Mouse (Mus musculus): Measurements from ENCODE around the gene Ece1. TPM values are rescaled to one million over a fixed set of nuclear protein-coding genes. Genes with fewer than 3 reads are reported as not detected.
"Not testable (repeated sequence)": the region's sequence is repeated elsewhere in the genome, so short reads cannot be mapped to it uniquely, and the experiment has no call there.

The Ece1 gene
- total RNA-seq, 4 experiments from 2014 or later = 47.2 to 63.1 (median 53.9) TPM

DNA sequence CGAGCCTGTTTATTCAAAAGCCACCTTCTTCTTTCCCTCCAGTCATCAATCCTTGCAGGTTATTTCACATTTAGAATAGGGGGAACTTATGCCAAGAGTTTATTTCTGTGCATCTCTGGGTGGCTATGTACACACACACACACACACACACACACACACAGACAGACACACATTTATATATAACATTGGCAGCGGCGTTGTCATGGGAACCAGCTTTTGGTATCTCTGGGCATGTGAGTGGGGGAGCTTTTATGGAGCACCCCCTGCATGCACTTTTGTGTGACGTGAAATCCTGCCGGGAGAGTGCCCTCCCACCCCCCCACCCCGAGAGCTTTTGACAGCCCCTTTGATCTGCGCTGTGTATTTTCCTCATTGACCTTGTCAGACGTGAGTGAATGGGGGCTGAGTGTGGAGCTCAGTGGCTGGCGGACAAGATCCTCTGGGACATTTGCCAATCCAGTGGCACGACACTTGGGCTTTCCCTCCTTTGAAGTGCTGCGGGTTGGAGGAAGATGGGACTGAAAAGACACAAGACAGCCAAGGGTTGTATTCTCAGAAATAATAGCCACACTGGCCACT lies 117.1 kb downstream of the Ece1 start:
- DNase-seq (ENCODE audit: low spot score in 2 of 2) = not testable (repeated sequence)

- no peak for DNase-seq (ENCODE audit: low spot score in 2 of 2)
Observed at GRCm38 (mm10) chr4:137982869-137983268, 120.8 kb downstream of the Ece1 start.

DNA sequence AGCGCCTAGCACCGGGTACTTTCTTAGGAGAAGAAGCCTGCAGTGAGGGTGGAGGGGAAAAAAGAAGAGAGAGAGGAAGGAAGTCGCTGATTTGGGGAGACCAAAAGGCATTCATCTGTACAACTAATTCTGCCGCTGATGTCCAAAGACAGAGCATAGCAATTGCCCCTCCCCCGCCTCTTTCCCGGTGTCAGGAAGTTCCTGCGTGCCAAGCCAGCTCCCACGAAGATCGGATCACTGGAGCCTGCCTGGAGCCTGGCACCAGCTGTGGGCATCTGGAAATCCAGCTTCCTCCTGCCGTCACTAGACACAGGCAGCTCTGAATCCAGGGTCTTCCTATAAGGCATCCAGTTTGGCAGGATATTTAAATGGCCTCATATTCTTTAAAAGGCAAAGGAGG lies 122.2 kb downstream of the Ece1 start:
- DNase-seq (ENCODE audit: low spot score in 2 of 2) = no peak

DNA sequence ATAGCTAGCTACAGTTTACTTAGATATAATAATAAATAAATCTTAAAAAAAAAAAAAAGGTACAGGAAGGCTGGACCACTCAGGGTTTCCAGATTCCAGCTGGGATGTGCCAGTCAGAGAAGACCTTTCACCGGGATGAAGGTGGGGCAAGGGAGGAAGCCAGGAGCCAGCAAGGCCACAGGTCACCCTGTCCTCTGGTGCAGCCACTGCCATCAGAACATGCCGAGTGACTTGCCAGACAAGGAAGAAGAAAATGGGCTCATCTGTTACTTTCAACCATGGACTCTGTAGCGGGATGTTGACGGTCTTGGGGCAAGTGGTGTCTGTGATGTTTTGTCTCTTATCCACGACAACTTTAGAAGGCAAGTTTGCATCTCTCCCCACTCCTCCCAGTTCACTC lies 122.7 kb downstream of the Ece1 start:
- DNase-seq (ENCODE audit: low spot score in 2 of 2) = no peak

DNA sequence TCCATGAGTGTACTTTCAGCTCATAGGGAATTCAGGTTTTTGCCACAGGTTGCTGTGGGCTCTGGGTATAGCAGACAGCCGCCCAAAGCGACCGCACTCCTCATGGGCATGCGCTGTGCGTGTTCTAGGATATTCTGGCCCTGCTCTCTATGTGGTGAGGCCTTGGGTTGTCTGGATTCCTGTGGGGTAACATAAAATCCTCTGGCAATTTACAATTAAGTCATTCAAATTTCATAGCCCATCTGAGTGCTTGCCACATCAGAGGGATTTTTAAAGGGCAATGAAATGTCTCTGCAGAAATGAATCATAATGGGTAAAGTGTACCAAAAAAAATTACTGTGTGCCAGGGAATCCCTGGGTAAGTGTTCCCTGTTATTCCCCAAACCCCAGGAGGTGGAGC lies 127.4 kb downstream of the Ece1 start:
- DNase-seq (ENCODE audit: low spot score in 2 of 2) = no peak

GRCm38 (mm10) chr4:137990433-137990832 lies 128.4 kb downstream of the Ece1 start:
- no peak for DNase-seq (ENCODE audit: low spot score in 2 of 2)

DNA sequence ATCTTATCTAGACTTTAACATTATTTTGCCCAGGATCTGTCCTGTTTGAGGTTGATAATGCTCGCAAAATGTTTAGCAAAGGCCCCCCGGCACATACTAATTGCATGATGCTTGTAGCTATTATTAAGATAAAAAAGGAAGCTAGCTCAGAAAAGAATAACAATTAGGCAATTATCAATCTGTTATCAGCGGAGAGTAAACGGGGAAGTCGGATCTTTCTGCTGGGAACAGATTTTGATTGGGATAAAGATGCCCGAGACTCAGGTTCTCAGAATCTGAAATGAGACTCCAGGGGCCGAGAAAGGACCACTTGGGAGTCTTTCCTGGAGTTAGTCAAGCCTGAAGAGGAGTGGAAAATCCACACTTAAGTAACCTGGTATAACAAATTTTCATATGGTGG lies 129.2 kb downstream of the Ece1 start:
- no peak for DNase-seq (ENCODE audit: low spot score in 2 of 2)

DNA sequence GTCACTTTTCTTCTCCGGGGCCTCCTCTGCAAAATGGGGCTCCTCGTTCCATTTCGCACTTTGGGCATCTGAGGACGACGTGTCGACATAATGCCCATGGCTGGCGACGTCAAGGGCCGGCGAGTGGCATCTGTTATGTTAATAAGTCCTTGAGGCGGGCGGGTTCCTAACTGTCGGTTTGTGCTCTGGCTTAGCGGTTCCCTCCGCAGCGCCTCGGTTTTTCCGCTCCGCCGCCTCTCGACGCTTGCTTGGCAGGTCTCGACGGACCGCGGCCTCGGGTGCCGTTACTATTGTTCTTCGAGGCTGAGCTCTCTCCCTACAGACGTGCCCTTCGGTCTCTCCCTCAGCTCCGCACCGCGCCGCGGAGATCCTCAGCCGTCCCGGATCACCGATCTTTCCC lies 130.9 kb downstream of the Ece1 start, which contains the start of gene Eif4g3:
Gene Eif4g3, plus strand, starts transcription at position 133 of the 400 bp plus-strand sequence.
- DNase-seq (ENCODE audit: low spot score in 2 of 2) = no peak

DNA sequence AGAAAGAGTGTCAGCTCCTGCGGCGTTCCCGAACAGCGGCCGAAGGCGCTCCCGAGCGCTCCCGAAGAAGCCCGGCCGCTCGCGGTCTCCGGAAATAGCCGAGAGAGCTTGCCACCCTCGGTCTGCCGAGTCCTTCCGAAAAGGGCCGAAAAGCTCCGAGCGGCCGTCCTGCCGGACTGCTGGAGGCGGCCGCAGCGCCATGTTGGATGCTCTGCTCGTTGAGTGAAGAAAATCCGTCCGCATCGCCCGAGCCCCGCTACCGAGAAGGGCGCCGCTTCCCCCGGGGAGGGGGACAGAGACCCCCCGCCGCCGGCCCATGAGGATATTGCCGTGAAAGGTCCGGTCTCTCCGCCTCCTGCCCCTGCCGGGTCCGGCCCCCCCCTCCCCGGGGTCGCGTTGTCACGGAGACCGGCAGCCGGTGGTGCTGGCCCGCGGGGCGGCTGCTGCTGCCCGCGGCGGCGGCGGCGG lies 131.3 kb downstream of the Ece1 start:
- peak; percentile 97 to 98 for DNase-seq (ENCODE audit: low spot score in 2 of 2)

GRCm38 (mm10) chr4:137993821-137994561 lies 132.0 kb downstream of the Ece1 start:
- DNase-seq (ENCODE audit: low spot score in 2 of 2) = peak in 1 of 2 experiments; percentile 28

DNA sequence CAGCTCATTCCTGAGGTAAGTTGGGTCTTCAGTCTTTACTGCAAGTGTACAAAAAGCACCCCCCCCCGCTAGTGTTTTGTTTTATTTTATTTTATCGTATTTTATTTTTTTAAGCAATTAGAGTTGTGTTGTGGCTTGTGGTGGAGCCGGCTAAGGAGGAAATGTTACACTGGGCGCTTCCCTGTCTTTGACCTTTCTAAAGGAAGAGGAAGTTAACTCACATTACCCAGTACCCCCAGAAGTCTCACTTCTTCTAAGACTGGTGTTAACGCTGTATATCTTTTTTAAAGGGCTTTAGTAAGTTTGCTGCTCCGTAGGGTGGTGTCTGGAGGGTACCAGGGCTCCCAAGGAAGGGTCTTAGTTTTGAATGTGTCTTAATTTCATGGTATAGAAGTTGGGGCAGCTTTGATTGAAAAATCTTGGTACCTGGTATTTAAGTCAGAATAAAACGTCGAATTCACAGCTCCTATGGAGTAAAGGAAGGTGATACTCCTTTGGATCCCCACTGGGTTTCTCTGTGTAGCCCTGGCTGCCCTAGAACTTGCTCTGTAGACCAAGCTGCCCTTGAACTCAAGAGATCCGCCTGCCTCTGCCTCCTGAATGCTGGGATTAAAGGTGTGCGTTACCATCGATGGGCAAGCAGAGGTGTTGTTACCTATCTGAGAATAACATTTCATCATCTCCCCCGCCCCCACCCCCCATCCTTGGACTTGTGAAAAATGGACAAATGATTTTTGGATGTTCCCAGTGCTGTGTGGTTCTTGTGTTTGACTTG lies 132.7 kb downstream of the Ece1 start:
- DNase-seq (ENCODE audit: low spot score in 2 of 2) = no peak

GRCm38 (mm10) chr4:137995399-137995798 lies 133.4 kb downstream of the Ece1 start:
- DNase-seq (ENCODE audit: low spot score in 2 of 2) = no peak

DNA sequence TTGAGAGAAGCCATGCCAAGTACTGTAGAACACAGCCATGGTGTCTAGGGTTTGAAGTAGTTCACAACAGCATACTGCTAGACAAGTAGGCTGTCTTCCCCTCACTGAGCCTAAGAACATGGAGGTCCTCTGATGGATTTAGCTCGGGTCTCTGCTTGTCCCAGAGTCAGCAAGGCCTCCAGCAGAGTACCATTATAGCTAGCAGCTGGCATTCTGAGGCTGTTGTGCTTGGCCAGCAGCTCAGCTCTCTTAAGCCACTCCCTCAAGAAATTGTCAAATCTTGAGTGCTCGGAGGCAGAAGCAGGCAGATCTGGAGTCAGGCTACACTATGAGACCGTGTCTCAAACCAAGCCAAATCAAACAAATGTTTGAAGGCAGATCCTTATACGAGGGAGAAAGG lies 136.2 kb downstream of the Ece1 start:
- no peak for DNase-seq (ENCODE audit: low spot score in 2 of 2)

GRCm38 (mm10) chr4:138000682-138001081 lies 138.6 kb downstream of the Ece1 start:
- no peak for DNase-seq (ENCODE audit: low spot score in 2 of 2)

DNA sequence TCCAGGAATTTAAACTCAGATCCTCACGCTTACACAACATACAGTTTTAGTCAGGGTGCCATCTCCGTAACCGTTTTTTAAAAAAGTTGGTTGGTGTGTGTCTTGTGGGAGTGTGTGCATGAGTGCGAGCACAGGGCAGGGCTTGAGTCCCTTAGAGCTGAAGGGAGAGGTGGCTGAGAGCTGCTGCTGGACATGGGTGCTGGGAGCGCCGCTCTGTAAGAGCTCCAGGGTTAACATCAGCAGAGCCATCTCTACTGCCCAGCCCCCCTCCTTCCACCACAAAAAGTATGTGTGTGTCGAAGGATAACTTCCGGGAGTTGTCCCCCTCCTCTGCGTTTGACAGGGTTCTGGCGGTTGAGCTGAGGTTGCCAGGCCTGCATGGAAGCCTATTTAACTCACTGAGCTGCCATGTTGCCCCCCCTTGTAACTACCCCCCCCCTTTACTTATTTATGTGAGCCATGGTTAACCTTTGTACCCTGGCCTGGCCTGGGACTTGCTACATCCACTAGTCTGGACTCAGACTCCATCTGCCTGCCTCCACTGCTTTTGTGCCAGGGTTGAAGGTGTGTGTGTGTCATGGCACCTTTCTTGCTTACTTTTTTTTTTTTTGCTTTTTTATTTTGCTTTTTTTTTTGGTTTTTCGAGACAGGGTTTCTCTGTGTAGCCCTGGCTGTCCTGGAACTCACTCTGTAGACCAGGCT lies 142.0 kb downstream of the Ece1 start:
- no peak for DNase-seq (ENCODE audit: low spot score in 2 of 2)

DNA sequence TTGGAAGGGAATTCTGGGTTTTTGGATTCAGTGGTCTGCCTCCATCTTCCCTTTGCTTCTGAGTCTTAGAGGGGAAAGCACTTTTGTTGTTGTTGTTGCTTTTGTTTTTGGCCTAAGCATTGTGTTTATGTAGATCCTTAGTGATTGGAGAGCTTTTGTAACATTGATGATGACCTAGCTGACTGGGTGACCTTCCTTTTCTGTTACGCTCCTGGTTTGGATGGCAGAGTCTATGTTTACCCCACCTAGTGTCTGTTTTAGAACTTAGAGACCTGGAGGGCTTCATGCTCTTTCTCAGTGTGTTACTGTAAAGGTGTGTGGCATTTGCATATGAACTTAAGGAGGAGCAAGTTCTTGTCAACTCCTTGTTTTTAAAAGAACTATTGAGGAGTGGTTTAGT lies 143.7 kb downstream of the Ece1 start:
- no peak for DNase-seq (ENCODE audit: low spot score in 2 of 2)

- no peak for DNase-seq (ENCODE audit: low spot score in 2 of 2)
Observed at GRCm38 (mm10) chr4:138006951-138007613, 145.0 kb downstream of the Ece1 start.

DNA sequence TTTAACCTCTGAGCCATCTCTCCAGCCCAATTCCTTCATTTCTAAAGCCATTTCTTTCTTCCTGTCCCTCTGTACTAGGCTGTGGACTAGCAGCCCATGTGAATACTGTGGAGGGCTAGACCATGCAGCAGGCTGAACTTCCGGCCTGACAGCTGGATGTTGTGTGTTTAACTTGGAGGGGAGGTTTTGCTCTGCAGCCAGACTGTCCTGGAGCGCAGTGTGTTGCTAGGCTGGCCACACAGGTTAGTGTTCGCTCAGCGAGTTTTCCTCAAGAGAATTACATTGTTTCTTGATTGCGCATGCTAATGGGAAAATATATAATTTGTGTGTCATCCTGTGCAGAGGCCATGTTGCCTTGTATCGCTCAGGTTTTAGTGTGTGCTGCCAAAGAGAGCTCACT lies 146.6 kb downstream of the Ece1 start:
- DNase-seq (ENCODE audit: low spot score in 2 of 2) = no peak

GRCm38 (mm10) chr4:138009786-138010502 lies 147.9 kb downstream of the Ece1 start:
- no peak for DNase-seq (ENCODE audit: low spot score in 2 of 2)

DNA sequence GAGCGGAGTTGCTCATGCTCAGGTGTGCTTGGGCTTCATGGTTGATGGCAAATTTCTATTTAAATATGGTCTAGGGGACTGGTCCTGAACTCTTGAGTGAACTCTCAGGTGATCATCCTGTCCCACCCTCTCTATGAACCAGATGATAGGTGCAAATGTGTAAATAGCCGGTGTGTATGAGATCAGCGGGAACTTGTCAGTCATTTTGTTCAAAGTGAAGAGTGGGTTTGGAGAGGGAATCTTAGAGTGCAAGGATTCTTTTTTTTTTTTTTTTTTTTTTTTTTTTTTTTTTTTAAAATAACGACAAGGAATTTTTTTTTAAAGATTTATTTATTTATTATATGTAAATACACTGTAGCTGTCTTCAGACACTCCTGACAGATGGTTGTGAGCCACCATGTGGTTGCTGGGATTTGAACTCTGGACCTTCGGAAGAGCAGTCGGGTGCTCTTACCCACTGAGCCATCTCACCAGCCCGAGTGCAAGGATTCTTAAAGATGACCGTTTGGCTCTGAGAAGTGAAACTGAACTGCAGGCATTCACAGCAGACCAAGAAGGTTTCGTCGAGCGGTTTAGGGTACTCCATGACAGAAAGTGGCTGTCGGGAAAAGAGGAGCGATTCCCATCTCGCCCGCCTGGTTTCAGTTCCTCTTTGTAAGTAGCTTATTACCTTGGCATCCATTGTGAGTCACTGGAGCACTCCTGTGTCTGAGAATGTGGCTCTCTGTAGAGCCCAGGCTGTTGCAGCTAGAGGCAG lies 151.9 kb downstream of the Ece1 start:
- DNase-seq (ENCODE audit: low spot score in 2 of 2) = no peak

Data from layer of hippocampus, adult 8-10 months (tissue).